Mouse (Mus musculus): ENCODE measurements around the gene Traf3.

Gene Traf3

GRCm38 (mm10) chr12:111165831-111166591 lies at the start of gene Traf3:
Traf3 (plus strand) TSS chr12:111166370.
- peak; percentile 64 for DNase-seq (ENCODE audit: low read depth)

- no peak for DNase-seq (ENCODE audit: low read depth)
Observed at GRCm38 (mm10) chr12:111119506-111120085, 46.6 kb upstream of the Traf3 start.

- DNase-seq (ENCODE audit: low read depth), result no peak
Observed at GRCm38 (mm10) chr12:111120976-111121645, 45.1 kb upstream of the Traf3 start.

- DNase-seq (ENCODE audit: low read depth), result peak; percentile 37
Observed at GRCm38 (mm10) chr12:111122332-111122852, 43.8 kb upstream of the Traf3 start.

GRCm38 (mm10) chr12:111124601-111125260 lies 41.4 kb upstream of the Traf3 start:
- no peak for DNase-seq (ENCODE audit: low read depth)

GRCm38 (mm10) chr12:111125666-111126065 lies 40.5 kb upstream of the Traf3 start:
- no peak for DNase-seq (ENCODE audit: low read depth)

GRCm38 (mm10) chr12:111134169-111134568 lies 32.0 kb upstream of the Traf3 start:
- no peak for DNase-seq (ENCODE audit: low read depth)

- DNase-seq (ENCODE audit: low read depth), result no peak
Observed at GRCm38 (mm10) chr12:111134791-111135733, 31.1 kb upstream of the Traf3 start.

- no peak for DNase-seq (ENCODE audit: low read depth)
Observed at GRCm38 (mm10) chr12:111135953-111136352, 30.2 kb upstream of the Traf3 start.

- no peak for DNase-seq (ENCODE audit: low read depth)
Observed at GRCm38 (mm10) chr12:111137079-111137478, 29.1 kb upstream of the Traf3 start.

- DNase-seq (ENCODE audit: low read depth), result no peak
Observed at GRCm38 (mm10) chr12:111143005-111143508, 23.1 kb upstream of the Traf3 start.

- no peak for DNase-seq (ENCODE audit: low read depth)
Observed at GRCm38 (mm10) chr12:111143509-111144063, 22.6 kb upstream of the Traf3 start.

- DNase-seq (ENCODE audit: low read depth), result no peak
Observed at GRCm38 (mm10) chr12:111144598-111144997, 21.6 kb upstream of the Traf3 start.

- no peak for DNase-seq (ENCODE audit: low read depth)
Observed at GRCm38 (mm10) chr12:111145269-111145668, 20.9 kb upstream of the Traf3 start.

- DNase-seq (ENCODE audit: low read depth), result no peak
Observed at GRCm38 (mm10) chr12:111149495-111150235, 16.5 kb upstream of the Traf3 start.

GRCm38 (mm10) chr12:111150236-111150596 lies 16.0 kb upstream of the Traf3 start:
- DNase-seq (ENCODE audit: low read depth), result no peak

GRCm38 (mm10) chr12:111151422-111152156 lies 14.6 kb upstream of the Traf3 start:
- DNase-seq (ENCODE audit: low read depth), result no peak

- DNase-seq (ENCODE audit: low read depth), result no peak
Observed at GRCm38 (mm10) chr12:111152579-111152978, 13.6 kb upstream of the Traf3 start.

- no peak for DNase-seq (ENCODE audit: low read depth)
Observed at GRCm38 (mm10) chr12:111152981-111153710, 13.0 kb upstream of the Traf3 start.
